Mouse (Mus musculus) testis, adult 2 months (tissue): ENCODE measurements at regions not wholly inside any gene's neighbourhood (a gene's known extent, or its start where the extent isn't known, plus 50 kb on each side); places are given as distances from the start of the nearest gene placed in this dataset.

ENCODE experiments used
- CTCF ChIP-seq: fragments of 200-500 bp; IDR thresholded peaks from 2 replicates; pipeline ENCODE4 v1.5.1; 2012; ENCODE audit warnings: low read depth, mild to moderate bottlenecking, inconsistent platforms, low read length, moderate library complexity; ENCODE audit not compliant: control insufficient read depth, insufficient read depth, insufficient replicate concordance
- POLR2A ChIP-seq: fragments of 200-500 bp; IDR thresholded peaks from 2 replicates; pipeline ENCODE4 v1.6.1; 2012; ENCODE audit warnings: low read depth, mild to moderate bottlenecking, inconsistent platforms, low read length, moderate library complexity; ENCODE audit not compliant: control insufficient read depth

DNA sequence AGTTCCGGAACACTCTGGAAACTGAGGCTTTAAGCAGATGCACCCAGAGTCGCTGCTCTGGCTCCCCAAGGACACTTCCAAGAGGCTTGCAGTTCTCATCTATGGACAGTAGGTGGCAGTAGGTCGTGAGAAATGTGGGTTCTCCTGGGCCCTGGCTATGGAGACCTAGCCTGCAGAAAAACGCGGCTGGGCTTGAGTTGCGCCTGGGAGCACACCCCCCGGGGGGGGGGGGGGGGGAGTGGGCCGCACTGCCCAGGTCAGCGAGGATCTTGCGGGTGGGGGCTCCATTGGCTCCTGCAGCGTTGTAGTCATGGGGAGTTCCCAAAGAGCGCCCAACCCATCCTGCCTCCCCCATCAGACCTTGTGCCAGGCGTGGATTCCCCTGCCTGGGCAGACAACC lies 473.3 kb downstream of the Insc start:
- peak; percentile 84 for TF ChIP-seq CTCF
- no peak for TF ChIP-seq POLR2A
